Mouse (Mus musculus) brain, adult 2 months (tissue): ENCODE results near the gene Olfr325.
A peak's percentile ranks its signal among the peaks of the same experiment; 100 is the strongest.
"Not testable (repeated sequence)": the region's sequence is repeated elsewhere in the genome, so short reads cannot be mapped to it uniquely, and the experiment has no call there.

Experiments
- DNase-seq: peaks from one replicate; pipeline ENCODE4 v3.0.0; 2011; ENCODE audit warnings: low read depth, low spot score

The Olfr325 gene

DNA sequence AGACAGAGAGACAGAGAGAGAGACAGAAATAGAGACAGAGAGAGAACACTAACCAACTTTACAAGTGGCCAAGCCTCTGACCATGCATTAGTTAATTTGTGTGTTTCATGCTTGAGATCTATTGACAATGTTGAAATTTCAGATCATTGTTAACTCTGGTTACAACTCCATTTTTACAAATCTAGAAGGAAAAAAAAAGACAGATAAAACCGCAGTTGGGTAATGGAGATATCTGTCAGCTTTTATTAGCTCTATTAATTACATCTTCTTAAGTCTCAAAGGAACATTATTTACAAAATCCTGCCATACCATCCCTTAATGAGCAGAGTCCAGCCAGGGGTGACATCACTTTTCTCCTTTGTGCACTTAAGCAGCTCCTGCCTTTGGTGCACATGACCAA is at the start of gene Olfr325:
TSS of gene Olfr325 (plus strand) at position 301 of the 400 bp plus-strand sequence.
- DNase-seq, result no peak

- DNase-seq, result not testable (repeated sequence)
Measured at GRCm38 (mm10) chr11:58534736-58535135, 42.8 kb upstream of the Olfr325 start, which contains the start of gene Olfr330. Gene Olfr330 (minus strand): TSS chr11:58534836.

DNA sequence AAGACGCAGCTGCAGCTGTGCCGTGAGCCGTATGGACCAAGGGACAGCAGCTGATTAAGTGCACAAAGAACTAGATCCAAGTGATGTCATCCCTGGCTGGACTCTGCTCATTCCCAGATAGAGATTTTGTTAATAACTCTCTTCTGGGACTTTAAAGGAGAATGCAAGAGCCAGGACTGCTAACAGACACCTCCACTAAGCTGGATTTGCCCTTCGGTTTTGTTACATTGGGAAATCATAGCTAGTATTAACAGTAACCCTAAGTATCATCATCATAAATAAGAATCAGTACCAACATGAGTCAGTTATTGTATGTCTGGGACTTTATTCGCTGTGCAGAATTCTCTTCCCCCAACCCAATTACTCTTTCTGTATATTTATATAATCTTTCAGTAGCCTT is 31.2 kb upstream of the Olfr325 start, which contains the start of gene Olfr329-ps:
TSS of gene Olfr329-ps (minus strand) at position 101 of the 400 bp plus-strand sequence.
- no peak for DNase-seq

DNA sequence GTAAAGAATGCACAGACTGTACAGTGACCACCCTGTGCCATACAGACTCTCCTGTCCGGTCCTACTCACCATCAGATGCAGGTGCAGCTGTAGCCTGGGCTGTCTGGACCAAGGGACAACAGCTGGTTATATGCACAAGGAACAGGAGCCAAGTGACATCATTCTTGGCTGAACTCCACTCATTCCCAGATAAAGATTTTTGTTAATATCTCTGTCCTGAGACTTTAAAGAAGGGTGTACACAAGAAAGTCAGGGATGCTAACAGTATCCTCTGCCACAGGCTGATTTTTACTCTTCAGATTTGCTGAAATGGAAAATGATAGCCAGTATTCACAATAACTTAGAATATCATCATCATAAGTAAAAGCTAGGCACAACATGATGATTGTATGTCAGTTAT is 22.0 kb upstream of the Olfr325 start, which contains the start of gene Olfr328:
TSS of gene Olfr328 (minus strand) at position 101 of the 400 bp plus-strand sequence.
- DNase-seq, result no peak

- no peak for DNase-seq
Measured at GRCm38 (mm10) chr11:58570405-58570804, 7.1 kb upstream of the Olfr325 start, which contains the start of gene Olfr224. Gene Olfr224 (minus strand): TSS chr11:58570553.

DNA sequence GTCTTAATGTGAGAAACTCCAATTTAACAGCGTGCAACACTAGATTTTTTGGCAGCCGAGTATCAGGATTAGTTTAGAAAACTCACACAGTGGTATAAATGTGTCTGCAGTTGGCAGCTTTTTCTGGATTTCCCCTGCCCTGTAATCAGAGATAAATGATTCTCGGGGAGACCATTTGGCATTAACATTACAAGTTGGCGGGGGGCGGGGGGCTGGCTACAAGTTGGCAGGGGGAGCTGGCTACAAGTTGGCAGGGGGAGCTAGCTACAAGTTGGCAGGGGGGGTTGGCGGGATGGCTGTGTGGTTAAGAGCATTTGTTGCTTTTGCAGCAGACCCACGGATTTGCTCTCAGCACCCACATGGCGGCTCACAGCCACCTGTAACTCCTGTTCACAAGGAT is 1.1 kb downstream of the Olfr325 start:
- DNase-seq, result peak; percentile 55

GRCm38 (mm10) chr11:58587898-58588348 is 10.4 kb downstream of the Olfr325 start:
- DNase-seq, result peak; percentile 11

- DNase-seq, result peak; percentile 39
Measured at GRCm38 (mm10) chr11:58588620-58589250, 11.2 kb downstream of the Olfr325 start.

DNA sequence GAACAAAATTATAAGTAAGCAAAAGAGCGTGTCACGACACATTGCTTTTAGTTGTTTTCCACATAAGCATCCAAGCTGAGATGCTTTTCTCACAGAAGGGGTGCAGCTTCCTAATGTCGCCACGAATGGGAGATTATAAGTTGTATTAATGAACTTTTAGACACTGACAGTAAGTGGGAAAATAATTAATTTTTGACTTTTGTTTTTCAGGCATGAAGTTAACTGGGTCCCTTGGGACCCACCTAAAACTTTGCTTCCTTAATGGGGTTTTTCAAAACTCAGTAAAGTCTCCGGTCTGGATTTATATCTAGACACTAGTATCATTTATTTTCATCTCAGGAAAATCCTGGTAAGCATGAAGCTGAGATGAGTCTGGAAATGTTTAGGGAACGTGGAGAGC is 17.3 kb downstream of the Olfr325 start, which contains the start of gene Olfr324:
TSS of gene Olfr324 (plus strand) at position 301 of the 400 bp plus-strand sequence.
- DNase-seq, result no peak

DNA sequence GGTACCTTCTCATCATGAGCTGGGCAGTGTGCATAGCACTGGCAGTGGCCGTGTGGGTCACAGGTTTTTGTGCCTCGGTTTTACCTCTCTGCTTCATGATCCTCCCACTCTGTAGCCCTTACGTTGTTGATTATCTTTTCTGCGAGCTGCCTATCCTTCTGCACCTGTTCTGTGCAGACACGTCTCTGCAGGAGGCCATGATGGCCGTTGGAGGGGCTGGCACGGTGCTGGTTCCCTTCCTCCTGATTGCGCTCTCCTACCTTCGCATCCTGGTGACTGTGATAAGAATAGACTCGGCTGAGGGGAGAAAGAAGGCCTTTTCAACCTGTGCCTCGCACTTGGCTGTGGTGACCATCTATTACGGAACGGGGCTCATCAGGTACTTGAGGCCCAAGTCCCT is 20.3 kb downstream of the Olfr325 start:
- DNase-seq, result no peak

GRCm38 (mm10) chr11:58602062-58602461 is 24.5 kb downstream of the Olfr325 start:
- DNase-seq, result no peak

- no peak for DNase-seq
Measured at GRCm38 (mm10) chr11:58602800-58603560, 25.4 kb downstream of the Olfr325 start.

DNA sequence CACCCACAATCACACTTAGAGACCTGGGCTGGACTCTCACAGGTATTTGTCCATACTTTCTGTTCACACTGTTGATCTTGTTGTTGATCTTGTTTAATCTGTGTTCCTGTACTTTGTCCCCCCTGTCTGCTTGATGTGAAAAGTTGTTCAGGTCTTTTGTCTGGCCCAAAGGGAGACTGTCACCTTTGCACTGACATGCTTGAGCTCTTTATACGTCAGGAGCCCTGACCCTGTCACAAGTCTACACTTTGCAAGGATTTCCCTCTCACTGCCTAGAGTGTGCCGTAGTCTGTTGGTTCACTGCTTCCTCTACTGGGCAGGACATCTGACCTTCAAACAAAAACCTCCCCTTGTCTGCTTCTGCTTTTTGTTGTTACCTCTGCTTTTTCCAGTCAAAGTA is 27.2 kb downstream of the Olfr325 start:
- no peak for DNase-seq

DNA sequence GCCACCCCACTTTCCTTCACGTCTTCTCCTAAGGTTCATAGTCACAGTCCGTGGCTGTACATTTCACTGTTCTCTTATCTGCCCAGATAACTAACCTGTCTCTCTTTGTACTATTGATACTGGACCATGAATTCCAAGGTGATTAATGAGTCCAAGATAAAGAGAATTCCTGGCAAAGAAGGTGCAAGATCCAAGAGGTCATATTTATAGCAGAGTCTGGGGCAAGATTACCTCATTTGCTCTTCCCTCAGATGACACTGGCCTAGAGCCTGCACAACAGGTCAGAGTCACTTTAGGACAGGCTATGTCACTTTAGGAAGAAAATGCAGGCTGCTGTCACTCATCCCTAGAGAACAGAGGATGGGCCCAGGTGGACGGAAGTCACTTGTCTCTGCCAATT is 27.7 kb downstream of the Olfr325 start:
- DNase-seq, result no peak

DNA sequence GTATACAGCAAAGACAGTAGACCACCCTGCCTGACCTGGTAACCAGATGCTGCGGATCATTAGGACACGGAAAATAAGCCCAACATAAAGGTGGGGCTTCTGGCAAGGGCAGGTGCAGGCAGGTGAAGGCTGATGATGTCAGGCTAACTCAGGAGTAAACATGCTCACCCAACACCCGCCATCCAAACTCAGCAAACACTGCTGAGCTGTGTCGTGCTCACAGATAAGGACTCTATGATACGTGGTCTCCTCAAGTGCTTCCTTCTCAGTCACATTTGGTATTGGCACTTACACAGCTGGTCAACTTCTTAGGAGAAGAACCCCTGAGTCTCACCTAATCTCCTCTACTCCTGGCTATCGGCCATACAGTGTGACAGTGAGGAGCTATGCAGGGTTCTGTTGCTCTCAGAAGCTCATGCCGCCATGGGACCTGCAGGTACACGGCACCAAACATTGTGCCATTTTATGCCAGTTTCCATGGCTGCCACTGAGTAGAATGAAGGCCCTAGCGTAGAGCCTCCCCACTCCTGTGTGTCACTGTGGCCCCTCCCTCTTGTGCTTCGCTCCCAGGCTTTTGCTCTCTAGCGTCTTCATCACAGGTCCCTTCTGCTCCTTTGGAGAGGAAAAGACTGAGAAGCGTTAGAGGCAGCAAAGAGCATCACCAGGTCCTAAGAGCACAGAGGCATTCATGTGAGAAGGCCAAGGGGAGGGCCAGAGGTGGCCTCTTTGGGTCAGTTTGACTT is 28.8 kb downstream of the Olfr325 start:
- no peak for DNase-seq

DNA sequence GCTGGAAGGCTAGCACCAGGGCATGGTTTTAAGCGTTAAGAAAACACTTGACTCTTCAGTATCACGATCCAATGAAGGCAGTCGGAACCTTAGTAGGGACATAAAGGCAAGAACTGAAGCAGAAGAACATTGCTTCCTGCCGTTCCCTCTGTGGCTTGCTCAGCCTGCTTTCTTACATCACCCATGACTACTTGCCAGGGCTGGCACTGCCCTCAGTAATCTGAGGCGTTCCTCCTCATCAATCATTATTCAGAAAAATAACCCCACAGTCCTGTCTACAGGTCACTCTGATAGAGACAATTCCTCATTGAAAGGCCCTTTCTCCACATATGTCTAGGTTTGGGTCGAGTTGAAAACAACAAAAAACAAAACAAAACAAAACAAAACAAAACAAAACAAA is 29.5 kb downstream of the Olfr325 start:
- DNase-seq, result no peak

- no peak for DNase-seq
Measured at GRCm38 (mm10) chr11:58613359-58613758, 35.8 kb downstream of the Olfr325 start.

DNA sequence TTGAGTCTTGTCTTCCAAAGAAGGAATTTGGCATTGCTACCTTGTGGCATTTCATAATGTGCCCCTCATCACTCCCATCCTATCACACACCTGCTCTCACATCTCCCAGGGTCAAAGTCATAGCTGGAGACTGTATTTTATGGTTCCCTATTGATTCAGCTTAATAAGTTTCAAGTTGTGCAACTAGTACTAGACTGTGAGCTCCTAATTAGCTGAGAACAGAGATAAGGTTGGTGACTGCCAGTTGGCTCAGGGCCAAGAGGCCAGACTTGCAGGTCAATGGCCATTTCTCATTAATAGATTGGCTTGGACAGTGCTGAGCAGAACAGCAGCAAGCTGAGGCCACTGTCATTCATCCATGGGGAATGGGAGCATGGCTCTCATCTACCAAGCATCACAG is 37.0 kb downstream of the Olfr325 start:
- DNase-seq, result no peak

GRCm38 (mm10) chr11:58615975-58616374 is 38.4 kb downstream of the Olfr325 start, which contains the start of gene 2210407C18Rik:
Gene 2210407C18Rik (minus strand): TSS chr11:58616075.
- DNase-seq, result no peak

DNA sequence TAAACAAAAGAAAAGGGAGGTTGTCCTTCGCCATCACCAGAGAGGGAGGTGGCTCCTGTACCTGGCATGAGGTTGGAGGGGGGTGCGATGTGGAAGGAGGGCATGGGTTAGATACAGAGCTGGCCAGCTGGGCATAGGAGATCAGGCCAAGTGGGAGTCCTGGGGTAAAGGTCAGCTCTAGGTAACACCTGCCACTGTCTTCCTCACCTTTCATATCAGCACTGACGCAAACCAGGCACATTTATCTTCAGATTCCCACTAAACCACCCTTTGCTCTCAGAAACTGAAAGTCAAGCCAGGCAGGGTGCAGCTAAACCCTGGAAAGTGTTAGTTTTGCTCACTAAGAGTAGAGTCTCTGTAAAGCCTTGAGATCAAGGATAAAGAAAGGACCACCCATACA is 40.8 kb downstream of the Olfr325 start:
- DNase-seq, result no peak

DNA sequence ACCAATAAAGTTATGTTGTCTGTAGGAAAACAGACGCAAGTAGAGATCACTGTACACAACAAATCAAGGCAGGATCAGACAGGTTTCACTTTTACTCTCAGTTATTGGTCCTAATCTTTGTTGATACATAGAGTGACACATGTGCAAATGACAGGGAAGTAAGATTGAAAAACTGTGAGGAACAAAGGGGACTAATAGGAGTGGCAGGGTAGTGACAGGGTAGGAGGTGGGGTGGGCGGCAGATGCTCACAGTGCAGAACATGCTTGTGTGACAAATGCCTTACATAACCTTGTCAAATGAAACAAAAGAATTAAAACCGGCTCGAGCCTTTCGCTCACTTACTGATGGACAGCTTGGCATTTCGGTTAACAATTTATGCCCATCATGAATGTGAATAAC is 41.3 kb downstream of the Olfr325 start:
- DNase-seq, result peak; percentile 47

DNA sequence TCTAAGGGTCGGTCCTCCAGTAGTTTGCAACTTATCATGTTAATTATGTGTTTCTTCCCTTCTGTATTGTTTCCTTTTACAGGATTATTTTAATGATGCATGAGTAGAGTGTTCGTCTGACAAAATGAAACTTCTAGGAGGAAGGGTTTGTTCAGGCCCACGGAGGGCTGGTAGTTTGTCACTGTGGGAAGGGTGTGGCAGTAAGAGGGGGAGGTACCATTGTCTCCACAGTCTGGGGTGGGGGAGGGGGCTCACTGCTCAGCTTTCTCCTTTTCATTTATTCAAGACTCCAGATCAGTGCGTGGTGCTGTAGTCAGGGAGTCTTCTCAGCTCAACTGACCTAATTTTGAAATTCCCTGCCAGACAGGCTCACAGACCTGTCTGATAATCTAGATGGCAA is 48.6 kb downstream of the Olfr325 start:
- DNase-seq, result peak; percentile 27
